Mouse (Mus musculus) neutrophil, adult 83 days (primary cell): ENCODE data around the gene Cpsf4. TPM values are rescaled to one million over a fixed set of nuclear protein-coding genes. Genes with fewer than 3 reads are reported as not detected.

Experiments used
- total RNA-seq, 2 experiments: library from RNA; stranded (reverse); gene quantifications; one replicate each; pipeline ENCODE4 v1.2.4; 2023

Cpsf4 gene
- 10 to 100 TPM; 29.3 to 29.5 TPM for total RNA-seq

GRCm38 (mm10) chr5:145166536-145167305, at the start of gene Cpsf4, which contains the start of gene Ptcd1:
Gene Cpsf4 (plus strand): TSS chr5:145167213.
Gene Ptcd1 (minus strand): TSS chr5:145167108.

GRCm38 (mm10) chr5:145139571-145140519, 27.2 kb upstream of the Cpsf4 start, which contains the start of the genes Pdap1 and Bud31:
Gene Pdap1 (minus strand): TSS chr5:145140238.
Gene Bud31 (plus strand): TSS chr5:145140362.

GRCm38 (mm10) chr5:145191962-145192361, 24.9 kb downstream of the Cpsf4 start, which contains the start of gene Atp5j2:
Gene Atp5j2 (minus strand): TSS chr5:145192062.

GRCm38 (mm10) chr5:145201321-145201991, 34.4 kb downstream of the Cpsf4 start, which contains the start of gene Zkscan14:
Gene Zkscan14 (minus strand): TSS chr5:145201868.

GRCm38 (mm10) chr5:145203936-145204691, 37.1 kb downstream of the Cpsf4 start, which contains the start of gene Zkscan5:
Gene Zkscan5 (plus strand): TSS chr5:145204562.

GRCm38 (mm10) chr5:145231367-145231871, 64.4 kb downstream of the Cpsf4 start, which contains the start of gene Zfp655:
Gene Zfp655 (plus strand): TSS chr5:145231715.

Other genes starting within 250 kb of the Cpsf4 start
- 10 to 100 TPM; 12.4 to 13.2 TPM for gene Smurf1, start 201.4 kb upstream of the Cpsf4 start, total RNA-seq
- gene Gm4871, start 134.5 kb upstream of the Cpsf4 start, total RNA-seq: not detected
- not detected for gene 1700018F24Rik, start 124.2 kb upstream of the Cpsf4 start, total RNA-seq
- gene Arpc1a, start 83.4 kb upstream of the Cpsf4 start, total RNA-seq: 10 to 100 TPM; 79.1 to 86.9 TPM
- not detected for gene Kpna7, start 83.2 kb upstream of the Cpsf4 start, total RNA-seq
- 1,000 to 10,000 TPM in 1 of 2 experiments, 100 to 1,000 TPM in 1; 966 to 1,061 TPM for gene Arpc1b, start 53.0 kb upstream of the Cpsf4 start, total RNA-seq
- 10 to 100 TPM; 34.0 to 39.6 TPM for gene Pdap1, start 27.0 kb upstream of the Cpsf4 start, total RNA-seq
- 100 to 1,000 TPM; 123 to 126 TPM for gene Bud31, start 26.9 kb upstream of the Cpsf4 start, total RNA-seq
- 10 to 100 TPM; 13.8 to 15.7 TPM for gene Ptcd1, start 105 bp upstream of the Cpsf4 start, total RNA-seq
- gene Atp5j2, start 24.8 kb downstream of the Cpsf4 start, total RNA-seq: 100 to 1,000 TPM; 112 TPM
- 10 to 100 TPM; 12.5 to 14.7 TPM for gene Zkscan14, start 34.7 kb downstream of the Cpsf4 start, total RNA-seq
- gene Zkscan5, start 37.3 kb downstream of the Cpsf4 start, total RNA-seq: 1 to 10 TPM; 4.0 to 4.1 TPM
- 10 to 100 TPM; 46.1 to 56.4 TPM for gene Zfp655, start 64.5 kb downstream of the Cpsf4 start, total RNA-seq
- 1 to 10 TPM; 7.8 to 8.1 TPM for gene Zscan25, start 113.3 kb downstream of the Cpsf4 start, total RNA-seq
- not detected for gene Cyp3a57, start 178.1 kb downstream of the Cpsf4 start, total RNA-seq